In the genomic region with DNA sequence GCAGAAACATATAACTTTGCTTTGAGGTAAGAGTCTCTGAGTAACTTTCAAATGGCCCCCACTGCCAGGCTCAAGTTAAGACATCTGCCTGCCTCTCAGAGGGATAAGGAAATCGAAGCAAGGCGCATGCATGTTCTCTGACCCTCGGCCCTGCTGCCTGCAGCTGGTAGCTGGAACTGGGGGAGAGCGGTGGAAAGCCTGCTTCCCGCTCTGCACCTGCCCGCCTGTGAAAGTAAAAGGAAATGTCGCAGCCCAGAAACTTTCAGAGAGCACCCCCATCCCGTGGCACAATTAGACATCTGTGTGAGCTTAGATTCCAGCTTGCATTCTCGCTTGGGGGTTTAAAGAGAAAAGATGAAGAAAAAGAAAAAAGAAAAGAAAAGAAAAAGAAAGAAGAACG, we compare ENCODE assay signal across 32 mouse cellular contexts. TPM values are rescaled to one million over a fixed set of nuclear protein-coding genes. Genes with fewer than 3 reads are reported as not detected.
DNase-seq lines count a peak whose midpoint lies in the region; ATAC-seq and TF ChIP-seq lines count a peak whose summit lies in the region.
"Had no signal": no experiment of that assay in that cellular context is flagged by ENCODE, and none has a peak within 500 bp of the region (broad histone marks: within the 10 kb centered on the region; RNA-seq: fewer than 3 reads in every experiment).

No protein-coding gene starts in this region.

- H3K4me2 ChIP-seq in forebrain, embryonic 13.5 days: 0 out of 2 replicates have a peak overlapping the region, but pooled peaks have one; percentile 4
- no peak overlapping the region for H3K4me2 ChIP-seq in forebrain, embryonic 15.5 days (replicated peaks)
- no peak overlapping the region; the same call in 1 of the 2 replicates for H3K4me2 ChIP-seq in midbrain, embryonic 15.5 days
- H3K4me2 ChIP-seq: embryonic facial prominence, embryonic 15.5 days; heart, embryonic 11.5 days; hindbrain, embryonic 14.5 days; liver, embryonic 12.5 days; neural tube, embryonic 15.5 days; stomach, embryonic 15.5 days had no signal

- H3K27me3 ChIP-seq in forebrain, embryonic 13.5 days: peaks cover 9% of the 10 kb centered on the region
- H3K27me3 ChIP-seq in forebrain, embryonic 15.5 days: 0 out of 2 replicates have a peak, but pooled peaks cover 3% of the 10 kb centered on the region
- H3K27me3 ChIP-seq in midbrain, embryonic 15.5 days (replicated peaks): peaks cover 2% of the 10 kb centered on the region; the same call in 1 of the 2 replicates
- H3K27me3 ChIP-seq: CH12.LX had no signal

- ATAC-seq in forebrain, embryonic 13.5 days: no peak
- no peak for ATAC-seq in forebrain, embryonic 15.5 days (replicated peaks)
- ATAC-seq in midbrain, embryonic 15.5 days (replicated peaks): no peak
- ATAC-seq: forebrain, embryonic 16.5 days; intestine, postnatal 0 days; liver, embryonic 12.5 days; liver, postnatal 0 days had no signal

- H3K4me3 ChIP-seq in forebrain, embryonic 13.5 days: no peak overlapping the region
- H3K4me3 ChIP-seq in forebrain, embryonic 15.5 days: no peak overlapping the region
- H3K4me3 ChIP-seq in midbrain, embryonic 15.5 days: no peak overlapping the region
- no peak overlapping the region for H3K4me3 ChIP-seq in layer of hippocampus, adult 2 months
- H3K4me3 ChIP-seq: embryonic facial prominence, embryonic 10.5 days; embryonic facial prominence, embryonic 15.5 days; gastrocnemius, adult 2 months; liver, embryonic 12.5 days; megakaryocyte, embryonic 14.5 days; neural tube, embryonic 15.5 days; stomach, embryonic 15.5 days had no signal

- H3K36me3 ChIP-seq in forebrain, embryonic 13.5 days (ENCODE audit: poor library complexity, severe bottlenecking): no peaks in the 10 kb centered on the region
- H3K36me3 ChIP-seq in forebrain, embryonic 15.5 days: no peaks in the 10 kb centered on the region
- H3K36me3 ChIP-seq in midbrain, embryonic 15.5 days (replicated peaks): no peaks in the 10 kb centered on the region
- H3K36me3 ChIP-seq: embryonic facial prominence, embryonic 15.5 days; liver, embryonic 12.5 days; neural tube, embryonic 15.5 days; stomach, embryonic 15.5 days had no signal

- H3K9ac ChIP-seq in forebrain, embryonic 13.5 days: no peak overlapping the region
- no peak overlapping the region for H3K9ac ChIP-seq in forebrain, embryonic 15.5 days (replicated peaks)
- H3K9ac ChIP-seq in midbrain, embryonic 15.5 days: no peak overlapping the region
- H3K9ac ChIP-seq: embryonic facial prominence, embryonic 15.5 days; hindbrain, embryonic 14.5 days; liver, embryonic 12.5 days; liver, postnatal 0 days; neural tube, embryonic 15.5 days; stomach, embryonic 15.5 days had no signal

- peak; percentile 56 for DNase-seq in brain, embryonic 14.5 days (ENCODE audit: low read depth)
- peak; percentile 86 for DNase-seq in thymus, postnatal 14 days
- no peak for DNase-seq in adrenal gland, adult (ENCODE audit: inconsistent age in 2 of 2, low spot score in 1 of 2)
- no peak for DNase-seq in lung, postnatal 14 days
- DNase-seq in layer of hippocampus, adult 2 months (ENCODE audit: low spot score in 2 of 2): no peak
- DNase-seq: adrenal gland, postnatal 25 days; cerebellum, adult 18-20 months; cerebellum, postnatal 10 days; gastrocnemius, adult 2 months; gastrocnemius, postnatal 36 days; heart, adult 18-20 months; heart, postnatal 4 days; kidney, adult 9 months; kidney, postnatal 10 days; layer of hippocampus, adult 9-11 months; liver, postnatal 0 days; lung, postnatal 4 days; right cerebral cortex, postnatal 25 days had no signal

- H3K4me1 ChIP-seq in forebrain, embryonic 13.5 days: peaks cover 43% of the 10 kb centered on the region
- peaks cover 30% of the 10 kb centered on the region for H3K4me1 ChIP-seq in forebrain, embryonic 15.5 days
- peaks cover 43% of the 10 kb centered on the region for H3K4me1 ChIP-seq in midbrain, embryonic 15.5 days

- peaks cover 5% of the 10 kb centered on the region; the same call in 1 of the 2 replicates for H3K9me3 ChIP-seq in forebrain, embryonic 13.5 days (replicated peaks)
- H3K9me3 ChIP-seq in forebrain, embryonic 15.5 days: no peaks in the 10 kb centered on the region
- H3K9me3 ChIP-seq in midbrain, embryonic 15.5 days: no peaks in the 10 kb centered on the region
- H3K9me3 ChIP-seq: embryonic facial prominence, embryonic 10.5 days; embryonic facial prominence, embryonic 15.5 days; liver, embryonic 12.5 days; megakaryocyte, embryonic 14.5 days; neural tube, embryonic 15.5 days; stomach, embryonic 15.5 days had no signal

- no peak for TF ChIP-seq CTCF in brain, embryonic 14.5 days (IDR thresholded peaks at IDR 0.05; ENCODE audit: borderline replicate concordance, extremely low read depth, insufficient read depth, insufficient read length)
- no peak for TF ChIP-seq CTCF in layer of hippocampus, adult 2 months (conservative IDR thresholded peaks at IDR 0.05)

- TF ChIP-seq POLR2A in brain, embryonic 14.5 days (IDR thresholded peaks at IDR 0.05; ENCODE audit: borderline replicate concordance, extremely low read depth, insufficient read depth, insufficient read length, poor library complexity, severe bottlenecking): no peak

- 38% methylated on average over 10 of the region's 10 CpGs for WGBS in forebrain, embryonic 13.5 days
- WGBS in forebrain, embryonic 15.5 days: 36% methylated on average over 10 of the region's 10 CpGs
- WGBS in midbrain, embryonic 15.5 days: 25% methylated on average over 10 of the region's 10 CpGs

- no peak overlapping the region for H3K27ac ChIP-seq in forebrain, embryonic 13.5 days
- H3K27ac ChIP-seq in forebrain, embryonic 15.5 days (replicated peaks): no peak overlapping the region
- 0 out of 2 replicates have a peak overlapping the region, but pooled peaks have one; percentile 16 for H3K27ac ChIP-seq in midbrain, embryonic 15.5 days
- H3K27ac ChIP-seq in layer of hippocampus, adult 2 months: no peak overlapping the region
- H3K27ac ChIP-seq: embryonic facial prominence, embryonic 10.5 days; embryonic facial prominence, embryonic 15.5 days; gastrocnemius, adult 2 months; liver, embryonic 12.5 days; neural tube, embryonic 15.5 days; stomach, embryonic 15.5 days had no signal

RNA-seq across cellular contexts. Expression of gene Whrn, which starts 6.1 kb away (rescaled TPM):
- polyA plus RNA-seq in forebrain, embryonic 13.5 days (2015; fragmentation: Nextera tagmentation; extraction: Ambion mirVana): 5.5 and 6.1 TPM in 2 replicates
- polyA plus RNA-seq in forebrain, embryonic 15.5 days (2015; fragmentation: Nextera tagmentation; extraction: Ambion mirVana): 6.4 and 7.7 TPM in 2 replicates
- polyA plus RNA-seq in brain, embryonic 14.5 days (2012; rRNA removed): 28.2 and 30.9 TPM in 2 replicates
- 6.5 and 7.5 TPM in 2 replicates for polyA plus RNA-seq in midbrain, embryonic 15.5 days (2015; fragmentation: Nextera tagmentation; extraction: Ambion mirVana)
- total RNA-seq in layer of hippocampus, adult 2 months (2021): 10 to 100 TPM; 17.9 to 20.7 TPM

RNA-seq across cellular contexts. Expression of gene Atp6v1g1, which starts 54.9 kb away (rescaled TPM):
- 444 and 467 TPM in 2 replicates for polyA plus RNA-seq in forebrain, embryonic 13.5 days (2015; fragmentation: Nextera tagmentation; extraction: Ambion mirVana)
- polyA plus RNA-seq in forebrain, embryonic 15.5 days (2015; fragmentation: Nextera tagmentation; extraction: Ambion mirVana): 452 and 469 TPM in 2 replicates
- 190 and 216 TPM in 2 replicates for polyA plus RNA-seq in brain, embryonic 14.5 days (2012; rRNA removed)
- polyA plus RNA-seq in midbrain, embryonic 15.5 days (2015; fragmentation: Nextera tagmentation; extraction: Ambion mirVana): 409 and 410 TPM in 2 replicates
- total RNA-seq in layer of hippocampus, adult 2 months (2021): 100 to 1,000 TPM; 119 to 128 TPM

Comparison
In these comparisons a context has a peak if more than half of its experiments do, and no peak if none do; other contexts are left out.
1. DNase-seq: peak in brain, embryonic 14.5 days (single experiment) and thymus, postnatal 14 days (single experiment); none in adrenal gland, adult (0 of 2), lung, postnatal 14 days (single experiment) and layer of hippocampus, adult 2 months (0 of 2).